In the genomic region with DNA sequence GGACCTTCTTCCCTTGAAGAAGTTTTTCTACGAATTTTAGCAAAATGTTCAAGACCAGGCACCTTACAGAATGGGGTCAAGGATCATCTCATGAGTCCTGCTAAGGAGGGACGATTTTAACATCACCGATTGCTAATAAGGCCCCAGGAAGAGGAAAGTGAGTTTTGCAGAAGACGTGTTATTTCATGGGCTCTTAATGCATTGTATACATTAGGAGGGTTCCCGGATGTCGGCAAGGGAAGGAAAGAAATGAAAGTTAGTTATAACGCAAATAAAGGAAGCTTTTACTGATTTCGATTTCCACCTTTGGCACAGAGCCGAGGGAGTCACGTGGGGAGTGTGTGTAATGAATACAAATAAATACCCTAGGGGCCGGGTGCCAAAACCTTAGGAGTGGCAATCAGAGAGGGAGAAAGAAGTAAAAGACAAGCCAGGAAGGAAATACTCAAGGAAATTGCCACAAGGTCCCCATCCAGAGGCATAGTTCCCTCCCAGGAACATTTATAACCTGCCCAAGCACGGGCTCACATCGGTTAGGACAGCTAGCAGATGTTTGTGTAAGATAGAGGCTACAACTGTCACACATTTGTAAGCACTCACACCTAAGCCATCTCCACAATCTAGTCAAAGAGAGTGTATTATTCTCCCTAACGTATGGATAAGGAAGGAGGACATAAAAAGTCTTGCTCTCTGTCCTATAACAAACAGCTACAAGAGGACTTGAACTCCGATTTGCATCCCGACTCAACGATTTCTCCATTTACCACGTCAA, we compare ENCODE assay signal across 8 mouse cellular contexts. TPM values are rescaled to one million over a fixed set of nuclear protein-coding genes. Genes with fewer than 3 reads are reported as not detected.
A peak's percentile ranks its signal among the peaks of the same experiment; 100 is the strongest.
DNase-seq lines count a peak whose midpoint lies in the region; ATAC-seq lines count a peak whose summit lies in the region.

No protein-coding gene starts in this region.

- peak; percentile 66 for DNase-seq in adrenal gland, postnatal 10 days
- DNase-seq in adrenal gland, adult 18-20 months (ENCODE audit: low spot score in 2 of 2), result no peak
- peak; percentile 27 to 65 for DNase-seq in left cerebral cortex, postnatal 10 days (ENCODE audit: extremely low spot score in 1 of 2, low spot score in 2 of 2)
- DNase-seq in left cerebral cortex, adult 8-10 months (ENCODE audit: low spot score in 2 of 2), result no peak
- peak; percentile 38 for DNase-seq in kidney, adult 9 months
- peak; percentile 85 for DNase-seq in lung, postnatal 10 days

- intact Hi-C loops in left cerebral cortex, postnatal 10 days (cut with DNase I), result no loop called here

- ATAC-seq in CD4-positive, CD25-positive, alpha-beta regulatory T cell, adult 4 months, result no peak
- no peak for ATAC-seq in activated CD4-positive, CD25-positive, alpha-beta regulatory T cell, adult 4 months

RNA-seq across cellular contexts. Expression of a gene that starts 35.7 kb away (rescaled TPM):
- total RNA-seq in adrenal gland, postnatal 10 days (2021), result 10 to 100 TPM; 45.6 to 52.4 TPM
- total RNA-seq in adrenal gland, adult 18-20 months (2021), result 10 to 100 TPM; 29.2 to 30.6 TPM
- 10 to 100 TPM; 76.6 to 80.9 TPM for total RNA-seq in left cerebral cortex, postnatal 10 days (2021)
- 10 to 100 TPM; 50.5 to 54.4 (median 52.9) TPM for total RNA-seq in left cerebral cortex, adult 8-10 months (2022)
- not detected for polyA plus RNA-seq in CD4-positive, CD25-positive, alpha-beta regulatory T cell, adult 4 months (2017; shearing (Covaris generic))
- not detected for polyA plus RNA-seq in activated CD4-positive, CD25-positive, alpha-beta regulatory T cell, adult 4 months (2017; shearing (Covaris generic))

Comparison
In these comparisons a context has a peak if more than half of its experiments do, and no peak if none do; other contexts are left out.
1. DNase-seq: peak in adrenal gland, postnatal 10 days (single experiment), left cerebral cortex, postnatal 10 days (2 of 2), kidney, adult 9 months (single experiment) and lung, postnatal 10 days (single experiment); none in adrenal gland, adult 18-20 months (0 of 2) and left cerebral cortex, adult 8-10 months (0 of 2).